Mouse (Mus musculus): ENCODE measurements at regions not wholly inside any gene's neighbourhood (a gene's known extent, or its start where the extent isn't known, plus 50 kb on each side); places are given as distances from the start of the nearest gene placed in this dataset.

DNA sequence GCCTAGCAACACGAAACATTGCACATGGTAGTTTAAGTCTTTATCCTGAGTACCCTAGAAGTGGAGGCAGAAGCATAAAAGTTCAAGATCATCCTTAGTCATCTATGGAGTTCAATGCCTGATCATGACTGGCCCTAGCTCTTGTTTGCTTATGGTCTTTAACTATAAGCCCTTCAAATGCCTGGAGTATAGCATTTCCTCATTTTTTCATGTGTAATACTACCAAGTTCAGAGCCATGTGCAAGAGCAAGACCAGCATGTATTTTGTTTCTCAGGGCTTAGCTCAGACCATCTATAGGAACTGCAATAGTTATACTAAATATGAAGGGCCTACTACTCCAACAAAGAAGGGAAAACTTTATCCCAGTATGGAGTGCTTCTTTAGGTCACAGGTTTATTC lies 122.4 kb upstream of the Abcb5 start:
- H3K79me2 ChIP-seq (replicated peaks; ENCODE audit: control insufficient read depth, extremely low read depth, insufficient read depth, poor library complexity, severe bottlenecking) = no peaks in the 10 kb centered on the region
- no peak overlapping the region for H3K4me3 ChIP-seq (replicated peaks in 1 of 3; ENCODE audit: low read depth in 2 of 3, low read length in 2 of 3, poor library complexity in 1 of 3)
- no peak overlapping the region for H3K9ac ChIP-seq (ENCODE audit: insufficient read depth, low read depth)
- DNase-seq (ENCODE audit: extremely low read depth) = no peak
- dilution Hi-C loops (cut with MboI; ENCODE audit: extremely low pct_ligation_motif_present, extremely low pct_unique_long_range_greater_than_20kb, low sequenced_read_pairs) = no loop called here
- in situ Hi-C loops (cut with MboI; ENCODE audit: low pct_ligation_motif_present, low pct_unique_long_range_greater_than_20kb, low sequenced_read_pairs) = no loop called here
- H3K36me3 ChIP-seq (replicated peaks in 1 of 2; ENCODE audit: control insufficient read depth in 1 of 2, insufficient read depth in 1 of 2, low read length in 1 of 2) = no peaks in the 10 kb centered on the region
- H3K9me3 ChIP-seq (replicated peaks; ENCODE audit: low read length) = no peaks in the 10 kb centered on the region
- H3K27ac ChIP-seq (ENCODE audit: insufficient read depth, low read depth) = no peak overlapping the region
- TF ChIP-seq IRF4 (IDR thresholded peaks at IDR 0.05; ENCODE audit: low read depth, low read length) (no peak), CHD1 (IDR thresholded peaks at IDR 0.05; ENCODE audit: low read depth, low read length) (no peak), NELFE (IDR thresholded peaks at IDR 0.05; ENCODE audit: low read depth, low read length) (no peak), ZMIZ1 (IDR thresholded peaks at IDR 0.05; ENCODE audit: low read depth, low read length) (no peak), JUND (conservative IDR thresholded peaks at IDR 0.05; ENCODE audit: low read depth, low read length) (no peak), ETS1 (conservative IDR thresholded peaks at IDR 0.05; ENCODE audit: low read depth, low read length) (no peak), USF2 (conservative IDR thresholded peaks at IDR 0.05; ENCODE audit: low read depth, low read length) (no peak), NRF1 (IDR thresholded peaks at IDR 0.05; ENCODE audit: low read depth, low read length) (no peak), PAX5 (IDR thresholded peaks at IDR 0.05; ENCODE audit: low read length) (no peak)
- H3K27me3 ChIP-seq (replicated peaks) = no peaks in the 10 kb centered on the region
- H3K4me1 ChIP-seq (ENCODE audit: control insufficient read depth in 1 of 2, insufficient read depth in 2 of 2) = no peaks in the 10 kb centered on the region
- no peak overlapping the region for H3K4me2 ChIP-seq (ENCODE audit: insufficient read depth, low read depth, poor library complexity, severe bottlenecking)

DNA sequence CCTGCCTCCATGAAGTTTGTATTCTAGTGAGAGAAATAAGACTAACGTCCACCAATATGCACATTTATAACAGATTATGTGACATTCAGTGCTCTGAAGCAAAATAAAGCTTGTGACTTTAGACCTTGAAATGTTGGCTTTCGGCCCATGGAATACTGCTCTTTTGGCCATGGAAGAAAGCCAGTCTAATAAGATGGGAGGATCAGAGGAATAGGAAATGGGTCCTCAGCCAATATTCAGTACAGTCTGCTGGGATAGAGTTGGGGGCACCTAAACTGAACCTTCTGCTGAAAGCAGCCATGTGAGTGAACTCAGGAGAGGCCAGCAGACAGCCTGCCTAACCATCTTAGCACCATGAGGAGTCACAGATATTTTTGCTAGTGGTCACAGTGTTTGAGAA lies 118.6 kb upstream of the Abcb5 start:
- Histone ChIP-seq H3K27me3 (replicated peaks) (no peaks in the 10 kb centered on the region), H3K4me1 (ENCODE audit: control insufficient read depth in 1 of 2, insufficient read depth in 2 of 2) (no peaks in the 10 kb centered on the region), H3K4me2 (ENCODE audit: insufficient read depth, low read depth, poor library complexity, severe bottlenecking) (no peak overlapping the region), H3K9me3 (replicated peaks; ENCODE audit: low read length) (no peaks in the 10 kb centered on the region), H3K79me2 (replicated peaks; ENCODE audit: control insufficient read depth, extremely low read depth, insufficient read depth, poor library complexity, severe bottlenecking) (no peaks in the 10 kb centered on the region), H3K36me3 (replicated peaks in 1 of 2; ENCODE audit: control insufficient read depth in 1 of 2, insufficient read depth in 1 of 2, low read length in 1 of 2) (no peaks in the 10 kb centered on the region), H3K4me3 (replicated peaks in 1 of 3; ENCODE audit: low read depth in 2 of 3, low read length in 2 of 3, poor library complexity in 1 of 3) (no peak overlapping the region), H3K9ac (ENCODE audit: insufficient read depth, low read depth) (no peak overlapping the region), H3K27ac (ENCODE audit: insufficient read depth, low read depth) (no peak overlapping the region)
- in situ Hi-C loops (cut with MboI; ENCODE audit: low pct_ligation_motif_present, low pct_unique_long_range_greater_than_20kb, low sequenced_read_pairs) = no loop called here
- no peak for DNase-seq (ENCODE audit: extremely low read depth)
- TF ChIP-seq CHD1 (IDR thresholded peaks at IDR 0.05; ENCODE audit: low read depth, low read length) (no peak), MAFK (IDR thresholded peaks at IDR 0.05; ENCODE audit: insufficient replicate concordance, low read length) (no peak), E2F4 (IDR thresholded peaks at IDR 0.05; ENCODE audit: insufficient replicate concordance, low read depth, low read length) (no peak), NELFE (IDR thresholded peaks at IDR 0.05; ENCODE audit: low read depth, low read length) (no peak), TBP (conservative IDR thresholded peaks at IDR 0.05; ENCODE audit: low read depth, low read length) (no peak), IRF4 (IDR thresholded peaks at IDR 0.05; ENCODE audit: low read depth, low read length) (no peak), UBTF (IDR thresholded peaks at IDR 0.05; ENCODE audit: low read depth, low read length) (no peak), SMC3 (IDR thresholded peaks at IDR 0.05; ENCODE audit: low read depth, low read length) (no peak), MAX (IDR thresholded peaks at IDR 0.05; ENCODE audit: low read length) (no peak), JUND (conservative IDR thresholded peaks at IDR 0.05; ENCODE audit: low read depth, low read length) (no peak), ELF1 (IDR thresholded peaks at IDR 0.05; ENCODE audit: low read depth, low read length) (no peak), BHLHE40 (IDR thresholded peaks at IDR 0.05; ENCODE audit: low read depth, low read length) (no peak), GABPA (IDR thresholded peaks at IDR 0.05; ENCODE audit: insufficient replicate concordance, low read depth, low read length) (no peak), KAT2A (IDR thresholded peaks at IDR 0.05; ENCODE audit: insufficient replicate concordance, low read length) (no peak), USF2 (conservative IDR thresholded peaks at IDR 0.05; ENCODE audit: low read depth, low read length) (no peak), PAX5 (IDR thresholded peaks at IDR 0.05; ENCODE audit: low read length) (no peak), EP300 (IDR thresholded peaks at IDR 0.05; ENCODE audit: low read length) (no peak), RAD21 (IDR thresholded peaks at IDR 0.05; ENCODE audit: low read depth, low read length) (no peak)
- dilution Hi-C loops (cut with MboI; ENCODE audit: extremely low pct_ligation_motif_present, extremely low pct_unique_long_range_greater_than_20kb, low sequenced_read_pairs) = no loop called here
